Mouse (Mus musculus): ENCODE measurements around the gene Sergef. TPM values are rescaled to one million over a fixed set of nuclear protein-coding genes. Genes with fewer than 3 reads are reported as not detected.

Gene Sergef
- total RNA-seq, 2 experiments from 2014 or later, result 62.2 to 69.4 TPM

GRCm38 (mm10) chr7:46462287-46462686 is 177.3 kb downstream of the Sergef start:
- intact Hi-C loops (cut with DNase I), result no loop called here
- DNase-seq, result no peak

GRCm38 (mm10) chr7:46459605-46460245 is 179.9 kb downstream of the Sergef start:
- intact Hi-C loops (cut with DNase I), result no loop called here
- DNase-seq, result no peak

- DNase-seq, result peak; percentile 88
- intact Hi-C loops (cut with DNase I), result no loop called here
These were observed 180.4 kb downstream of the Sergef start for GRCm38 (mm10) chr7:46459200-46459599.

DNA sequence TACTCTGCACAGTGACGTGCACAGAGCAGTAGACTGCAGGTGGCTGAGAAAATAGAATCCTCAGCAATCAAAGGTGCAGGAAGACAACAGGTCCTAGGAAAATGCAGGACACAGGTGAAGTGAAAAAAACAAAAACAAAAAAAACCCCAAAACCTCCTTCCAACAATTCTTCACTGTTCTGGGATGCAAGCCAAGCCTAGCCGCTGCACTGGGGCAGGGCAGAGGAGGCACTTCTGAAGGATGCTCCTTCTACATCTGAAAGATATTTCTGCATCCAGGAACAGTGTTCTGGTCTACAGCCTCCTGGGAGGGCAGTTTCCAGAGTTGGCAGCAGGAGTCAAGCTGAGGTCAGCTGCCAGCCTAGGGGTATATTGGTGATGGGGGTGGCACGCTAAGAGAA is 181.7 kb downstream of the Sergef start:
- no peak for DNase-seq
- intact Hi-C loops (cut with DNase I), result no loop called here

DNA sequence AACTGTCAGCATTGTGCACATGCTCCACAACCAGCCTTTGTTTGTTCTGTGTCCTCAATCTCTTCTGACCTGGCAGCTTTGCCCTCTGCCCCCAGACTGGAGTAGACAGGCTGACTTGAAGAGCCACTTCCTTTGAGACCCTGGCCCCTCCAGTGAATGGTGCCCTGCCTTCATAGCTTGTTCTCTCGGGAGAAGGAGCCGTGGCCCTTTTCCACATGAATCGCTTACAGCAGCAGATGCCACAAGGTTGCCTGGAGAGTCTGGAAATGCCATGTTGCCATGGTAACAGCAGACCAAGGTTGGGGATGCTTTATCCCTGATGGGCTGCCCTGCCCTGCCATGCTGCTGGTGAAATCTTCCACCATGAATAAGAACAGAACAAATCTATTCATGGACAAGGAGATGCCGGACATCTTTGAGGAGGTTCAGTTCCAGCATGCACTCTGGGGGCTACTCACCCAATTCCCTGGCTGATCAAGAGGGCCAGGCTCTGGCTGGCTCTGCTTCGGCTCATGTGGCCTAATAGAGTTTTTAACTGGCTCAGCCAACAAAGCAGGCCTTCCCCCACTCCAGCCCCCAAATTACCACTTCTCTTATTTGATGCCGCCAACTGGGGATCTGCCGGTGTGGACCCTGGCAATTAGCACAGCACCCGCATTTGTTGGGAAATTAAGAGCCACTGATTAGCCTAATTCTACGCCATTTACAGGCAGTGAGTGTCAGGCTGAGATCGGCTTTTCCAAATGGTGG is 185.5 kb downstream of the Sergef start:
- intact Hi-C loops (cut with DNase I), result no loop called here
- peak; percentile 80 for DNase-seq

DNA sequence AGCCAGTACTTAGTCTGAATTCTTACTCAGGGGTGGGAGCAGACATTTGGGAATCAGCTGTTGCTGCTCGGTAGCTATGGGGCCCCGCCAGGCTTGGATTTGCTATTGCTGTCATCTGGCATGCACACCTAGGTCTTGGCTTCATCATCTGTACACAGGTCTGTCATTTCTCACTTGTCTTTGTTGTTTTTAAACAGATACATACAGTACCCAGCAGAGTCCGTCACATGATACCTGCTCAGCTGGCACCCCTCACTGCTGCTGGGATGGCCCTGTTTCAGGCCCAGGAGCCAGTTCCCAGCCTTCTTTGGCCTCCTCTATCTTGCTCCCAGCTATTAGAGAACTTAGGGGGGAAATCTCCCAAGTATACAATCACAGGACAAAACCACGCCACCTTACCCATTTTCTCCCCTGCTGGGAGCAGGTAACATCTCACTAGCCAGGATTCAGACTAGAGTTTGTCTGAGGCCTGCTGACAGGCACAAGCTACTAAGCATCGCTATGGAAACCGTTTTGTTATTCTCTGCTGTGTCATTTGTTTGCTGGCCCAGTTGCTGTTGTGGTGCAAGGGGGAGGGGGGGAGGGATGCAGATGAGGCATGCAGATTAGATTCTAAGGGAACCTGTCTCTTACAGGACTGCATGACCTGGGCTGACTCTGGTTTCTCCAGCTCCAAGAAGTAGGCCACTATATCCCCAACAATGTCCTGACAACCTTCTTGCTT is 190.5 kb downstream of the Sergef start:
- intact Hi-C loops (cut with DNase I), result no loop called here
- no peak for DNase-seq

GRCm38 (mm10) chr7:46447473-46448165 is 192.0 kb downstream of the Sergef start:
- DNase-seq, result no peak
- intact Hi-C loops (cut with DNase I), result no loop called here

DNA sequence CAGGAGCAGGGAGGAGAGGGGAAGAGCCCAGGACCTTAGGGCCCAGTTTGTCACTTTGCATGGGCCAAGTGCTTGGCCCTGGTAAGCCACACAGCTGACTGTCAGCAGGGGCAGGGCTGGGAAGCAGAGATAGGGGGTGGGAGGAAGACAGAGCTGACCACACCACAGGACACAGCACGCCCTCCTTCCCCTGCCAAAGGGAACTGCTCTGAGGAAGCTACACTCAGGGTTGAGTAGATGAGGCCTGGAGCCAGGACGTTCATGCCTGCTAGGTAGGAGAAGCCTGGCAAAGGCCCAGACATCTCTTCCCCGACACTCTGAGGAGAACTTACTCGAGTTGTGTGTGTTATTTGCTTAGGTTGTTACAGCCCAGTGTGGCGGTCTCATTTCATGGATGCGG is 193.7 kb downstream of the Sergef start:
- intact Hi-C loops (cut with DNase I), result no loop called here
- peak; percentile 73 for DNase-seq

GRCm38 (mm10) chr7:46443163-46443562 is 196.4 kb downstream of the Sergef start:
- intact Hi-C loops (cut with DNase I), result no loop called here
- no peak for DNase-seq

DNA sequence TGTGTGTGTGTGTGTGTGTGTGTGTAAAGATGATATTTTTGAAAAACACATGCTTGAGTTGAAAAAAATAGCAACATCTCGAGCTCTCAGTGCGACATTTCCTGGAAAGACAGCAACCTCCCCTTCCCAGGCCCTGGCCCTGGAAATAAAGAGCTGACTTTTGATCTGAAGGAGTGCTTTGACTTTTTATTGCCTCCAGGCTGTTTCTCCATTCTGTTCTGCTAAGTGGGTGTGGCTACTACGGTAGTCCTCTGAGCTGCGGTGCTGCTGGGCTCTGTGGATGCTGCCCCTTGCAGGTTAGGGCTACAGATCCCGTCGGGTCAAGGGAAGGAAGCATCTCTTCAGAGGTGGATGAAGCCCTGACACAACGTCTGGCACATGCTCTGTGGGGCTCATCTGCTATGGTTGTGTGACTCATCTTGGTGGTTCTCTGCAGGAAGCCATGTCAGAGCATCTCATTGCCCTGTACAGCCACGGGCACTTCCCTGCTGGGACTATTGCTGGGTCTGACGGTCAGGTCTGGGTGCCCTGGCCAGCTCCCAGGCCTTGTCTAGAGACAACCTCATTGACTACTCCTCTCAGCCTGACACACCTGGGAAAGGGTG is 201.0 kb downstream of the Sergef start:
- intact Hi-C loops (cut with DNase I), result no loop called here
- DNase-seq, result no peak

- no peak for DNase-seq
- intact Hi-C loops (cut with DNase I), result no loop called here
These were observed 203.8 kb downstream of the Sergef start for GRCm38 (mm10) chr7:46435833-46436232.

- intact Hi-C loops (cut with DNase I), result no loop called here
- peak; percentile 35 for DNase-seq
These were observed 205.7 kb downstream of the Sergef start for GRCm38 (mm10) chr7:46433874-46434273.

DNA sequence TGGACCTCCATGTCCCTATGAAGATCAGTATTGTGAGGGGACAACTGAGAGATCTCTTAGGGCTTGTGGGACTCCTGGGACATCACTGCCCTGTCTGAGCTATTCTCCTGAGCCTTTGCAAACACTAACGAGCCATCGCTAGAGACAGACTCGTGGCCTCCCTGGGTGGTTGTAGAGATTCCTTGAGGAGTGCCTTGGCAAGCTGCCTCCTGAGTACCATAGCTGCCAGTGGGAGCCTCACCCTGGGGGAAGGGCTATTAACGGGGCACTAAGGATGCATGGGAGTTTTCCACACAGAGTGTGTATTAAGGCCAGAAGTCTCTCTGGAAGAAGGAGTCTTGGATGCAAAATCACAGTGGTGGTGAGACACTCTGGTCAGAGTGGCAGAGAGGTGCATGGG is 214.6 kb downstream of the Sergef start:
- DNase-seq, result no peak
- intact Hi-C loops (cut with DNase I), result no loop called here

DNA sequence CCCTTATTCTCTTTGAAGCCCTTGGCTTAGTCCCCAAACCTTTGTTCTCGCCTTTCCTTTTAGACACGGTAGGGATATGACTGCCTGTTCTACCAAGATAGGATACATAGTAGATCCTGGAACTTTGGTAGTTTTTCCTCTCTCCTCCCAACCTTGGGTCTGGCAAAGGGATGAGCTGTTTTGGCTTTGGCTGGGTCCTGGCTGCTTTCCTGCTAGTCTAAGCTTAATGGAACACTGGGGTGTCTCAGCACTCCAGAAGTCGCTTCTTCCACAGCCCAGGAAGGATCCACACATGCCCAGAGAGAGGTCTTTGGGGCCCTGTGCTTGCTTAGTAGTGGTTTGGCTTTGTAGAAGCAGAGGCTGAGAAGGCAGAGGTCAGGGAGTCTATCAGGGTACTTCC is 215.7 kb downstream of the Sergef start:
- intact Hi-C loops (cut with DNase I), result no loop called here
- DNase-seq, result no peak

DNA sequence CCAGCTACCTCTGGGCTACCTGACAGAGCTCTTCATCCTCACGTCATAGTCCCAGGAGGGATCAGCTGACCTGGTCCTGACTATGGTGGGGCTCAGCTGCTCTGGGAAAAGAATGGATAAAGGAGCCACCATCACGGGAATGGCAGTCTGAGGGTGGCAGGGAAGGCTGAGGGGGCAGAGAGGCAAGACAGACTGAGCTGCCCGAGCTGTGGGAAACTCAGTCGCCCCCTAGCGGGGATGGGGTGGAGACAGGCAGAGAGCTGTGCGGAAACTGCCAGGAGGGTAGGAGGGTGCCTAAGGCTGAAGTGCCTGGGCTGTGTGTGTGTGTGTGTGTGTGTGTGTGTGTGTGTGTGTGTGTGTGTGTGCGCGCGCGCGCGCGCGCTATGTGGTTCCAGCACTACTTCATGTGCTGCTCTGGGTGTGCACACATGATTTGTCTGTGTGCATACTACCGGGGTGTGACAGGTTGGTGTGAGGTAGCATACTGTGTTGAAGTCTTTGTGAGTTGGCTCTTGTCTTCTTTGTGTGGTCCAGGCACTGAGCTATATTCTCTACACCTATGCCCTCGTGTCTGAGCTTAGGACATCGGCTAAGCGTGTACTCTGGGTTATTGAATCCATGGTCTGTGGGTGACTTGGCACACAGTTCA is 216.7 kb downstream of the Sergef start:
- DNase-seq, result peak; percentile 77
- intact Hi-C loops (cut with DNase I), result no loop called here

DNA sequence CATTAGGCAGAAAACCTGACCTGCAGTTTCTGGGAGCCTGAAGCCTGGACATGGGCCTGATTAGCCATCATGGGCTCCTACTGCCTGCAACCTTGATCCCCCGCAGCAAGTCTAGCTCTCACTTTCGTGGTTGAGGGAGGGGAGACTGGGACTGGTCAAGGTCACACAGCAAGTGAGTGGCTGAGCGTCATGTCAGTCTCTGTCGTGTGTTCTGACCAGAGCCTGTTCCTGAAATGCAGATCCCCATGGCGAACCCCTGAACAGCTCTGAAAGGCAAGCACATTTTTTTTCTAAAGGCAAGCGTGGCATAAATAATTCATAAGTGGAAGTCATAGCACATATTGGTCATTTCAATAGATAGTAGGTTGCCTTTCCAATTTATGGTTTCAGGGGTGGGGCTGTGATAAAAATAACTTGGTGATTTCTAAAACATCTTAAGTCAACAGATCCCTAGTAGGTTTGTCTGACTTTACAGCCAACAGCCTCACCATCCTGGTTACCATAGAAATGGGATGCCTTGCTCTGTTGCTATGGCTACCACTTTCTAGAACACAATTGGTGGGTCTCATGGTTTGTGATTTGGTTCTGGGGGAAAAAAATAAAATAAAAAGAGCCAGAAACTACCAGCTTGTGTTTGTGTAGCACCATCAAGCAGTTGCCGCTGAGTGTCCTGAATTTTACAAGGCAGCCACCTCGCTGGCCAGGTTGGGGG is 217.4 kb downstream of the Sergef start:
- intact Hi-C loops (cut with DNase I), result no loop called here
- DNase-seq, result no peak

- no peak for DNase-seq
- intact Hi-C loops (cut with DNase I), result no loop called here
These were observed 218.1 kb downstream of the Sergef start for GRCm38 (mm10) chr7:46421535-46421934.

DNA sequence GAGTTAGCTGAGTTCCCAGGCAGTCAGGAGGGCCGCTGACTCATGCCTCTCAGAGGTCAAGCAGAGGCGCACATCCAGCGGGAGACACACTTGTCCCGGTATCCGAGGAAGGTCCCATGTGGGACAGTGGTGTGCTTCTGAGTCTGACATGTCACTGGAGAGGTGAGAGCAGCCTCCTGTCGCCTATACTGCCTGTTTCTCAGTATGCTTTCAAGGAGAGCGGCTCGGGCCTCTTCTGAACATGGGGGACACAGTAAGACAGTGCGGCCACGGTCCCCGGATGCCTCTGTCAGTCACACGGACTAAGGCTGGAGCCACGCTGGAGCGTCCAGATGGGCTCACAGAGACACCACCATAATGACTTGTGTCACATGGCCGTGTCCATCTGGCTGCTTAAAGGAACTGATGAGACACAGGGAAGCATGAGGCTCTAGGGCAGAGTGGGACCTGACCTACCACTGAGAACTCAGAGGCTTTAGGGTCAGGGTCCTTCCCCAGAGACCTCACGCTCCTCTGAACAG is 221.4 kb downstream of the Sergef start:
- intact Hi-C loops (cut with DNase I), result no loop called here
- peak; percentile 56 for DNase-seq

DNA sequence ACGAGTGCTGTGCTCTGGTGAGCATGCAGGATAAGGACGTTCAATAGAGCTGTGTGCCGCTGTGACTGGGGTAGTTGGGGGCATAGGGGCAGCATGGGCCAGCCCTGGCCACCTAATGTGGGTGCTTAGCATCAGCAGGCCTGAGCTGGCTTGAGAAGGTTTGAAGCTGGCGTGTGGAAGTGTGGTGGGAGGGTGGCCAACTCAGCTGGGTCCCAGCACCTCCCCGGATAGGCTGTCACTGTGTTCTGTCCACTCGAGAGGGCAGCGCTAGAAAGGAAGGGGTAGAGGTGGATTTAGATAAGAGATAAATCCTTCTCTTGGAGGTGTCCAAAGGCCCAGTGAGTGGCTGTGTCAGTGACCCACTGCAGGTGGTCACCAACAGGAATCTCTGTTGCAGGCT is 222.1 kb downstream of the Sergef start:
- intact Hi-C loops (cut with DNase I), result no loop called here
- no peak for DNase-seq

Data from left cerebral cortex, postnatal 4 days (tissue).